Mouse (Mus musculus) megakaryocyte progenitor cell, adult 5-6 weeks (primary cell): ENCODE results near the gene Ppfia4. TPM values are rescaled to one million over a fixed set of nuclear protein-coding genes. Genes with fewer than 3 reads are reported as not detected.
A peak's percentile ranks its signal among the peaks of the same experiment; 100 is the strongest.

Experiments
- ATAC-seq: replicated peaks from 2 replicates; pipeline ENCODE4 v1.8.0; 2016; ENCODE audit warnings: mild to moderate bottlenecking, moderate TSS enrichment, inconsistent platforms; ENCODE audit not compliant: poor library complexity
- total RNA-seq, 2 experiments: library from RNA; stranded (forward) in 1 of 2; stranded (reverse) in 1 of 2; fragments of 157-497, 149-512 nt in 1 of 2; fragments of 200-1000 nt in 1 of 2; gene quantifications; 2 replicates each; pipeline versions ENCODE4 v1.2.3 to v1.2.4; 2015 to 2017

Ppfia4 gene
- total RNA-seq, 2 experiments from 2014 or later, result 3.1 to 6.5 TPM

DNA sequence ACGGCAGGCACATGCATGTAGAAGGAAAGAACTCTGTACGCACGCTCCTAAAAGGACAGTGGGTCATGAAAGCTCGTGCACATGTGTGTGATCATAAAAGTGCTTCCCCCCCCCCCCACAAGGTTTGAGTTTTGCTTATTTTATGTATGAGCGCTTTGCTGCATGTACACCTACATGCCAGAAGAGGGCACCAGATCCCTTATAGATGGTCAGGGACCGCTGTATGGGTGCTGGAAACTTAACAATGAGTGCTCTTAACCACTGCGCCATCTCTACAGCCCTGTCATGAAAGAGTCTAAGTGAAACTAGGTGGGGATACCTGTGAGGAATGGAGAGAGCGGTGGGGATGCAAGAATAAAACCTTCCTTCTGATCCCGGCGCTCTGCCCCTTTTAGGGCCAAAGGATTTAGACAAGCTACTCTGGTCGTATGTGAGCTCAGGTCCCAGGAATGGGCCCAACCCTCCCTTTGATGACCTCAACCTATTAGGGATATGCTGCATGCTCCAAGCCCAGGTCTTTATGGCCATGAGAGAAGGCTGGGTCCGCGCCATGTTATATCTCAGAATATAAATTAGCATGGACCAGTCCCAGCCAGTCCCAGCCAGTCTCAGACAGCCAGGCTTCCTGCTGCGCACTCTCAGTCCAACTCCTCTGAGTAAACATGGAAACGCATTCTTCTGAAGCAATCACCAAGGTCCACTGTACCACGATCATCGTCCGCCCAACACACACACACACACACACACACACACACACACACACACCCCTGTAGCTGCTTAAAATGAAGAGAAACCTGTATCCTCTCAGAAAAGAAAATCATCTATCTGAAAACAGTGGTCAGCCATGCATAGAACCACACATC, 7.3 kb upstream of the Ppfia4 start:
- no peak for ATAC-seq

GRCm38 (mm10) chr1:134339162-134339561, 6.4 kb upstream of the Ppfia4 start:
- no peak for ATAC-seq

DNA sequence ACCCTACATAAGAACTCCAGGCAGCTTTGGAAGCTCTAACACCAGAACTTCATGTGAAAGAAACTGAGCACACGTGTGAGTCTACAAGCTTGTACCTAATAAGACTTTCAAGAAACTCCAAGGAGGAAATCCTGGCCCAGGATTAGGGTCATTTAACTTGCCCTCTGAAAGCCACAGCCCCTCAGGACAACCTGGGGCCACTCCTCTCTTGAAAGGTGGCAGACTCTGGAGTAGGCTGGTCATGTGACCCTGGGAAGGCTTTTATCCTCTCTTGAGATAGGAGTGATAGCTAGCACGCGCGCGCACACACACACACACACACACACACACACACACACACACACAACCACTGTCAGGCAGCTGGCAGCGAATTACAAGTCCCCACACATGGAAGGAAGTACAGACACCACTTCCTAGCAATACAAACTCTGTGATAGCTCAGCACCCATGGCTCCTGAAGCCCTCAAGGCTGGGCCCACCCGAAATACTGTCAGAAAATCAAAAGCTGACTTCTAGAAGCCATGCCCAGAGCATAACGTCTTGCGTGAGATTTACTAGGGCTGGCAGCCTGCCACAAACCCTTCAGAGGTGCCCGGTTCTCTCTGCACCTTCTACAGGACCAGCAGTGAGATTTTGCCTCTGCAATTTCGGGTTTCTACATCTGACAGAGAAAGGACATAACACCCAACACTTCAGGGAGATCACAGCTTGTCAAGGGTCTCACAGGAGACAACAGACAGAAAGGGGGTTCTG, 4.4 kb upstream of the Ppfia4 start:
- ATAC-seq, result no peak

DNA sequence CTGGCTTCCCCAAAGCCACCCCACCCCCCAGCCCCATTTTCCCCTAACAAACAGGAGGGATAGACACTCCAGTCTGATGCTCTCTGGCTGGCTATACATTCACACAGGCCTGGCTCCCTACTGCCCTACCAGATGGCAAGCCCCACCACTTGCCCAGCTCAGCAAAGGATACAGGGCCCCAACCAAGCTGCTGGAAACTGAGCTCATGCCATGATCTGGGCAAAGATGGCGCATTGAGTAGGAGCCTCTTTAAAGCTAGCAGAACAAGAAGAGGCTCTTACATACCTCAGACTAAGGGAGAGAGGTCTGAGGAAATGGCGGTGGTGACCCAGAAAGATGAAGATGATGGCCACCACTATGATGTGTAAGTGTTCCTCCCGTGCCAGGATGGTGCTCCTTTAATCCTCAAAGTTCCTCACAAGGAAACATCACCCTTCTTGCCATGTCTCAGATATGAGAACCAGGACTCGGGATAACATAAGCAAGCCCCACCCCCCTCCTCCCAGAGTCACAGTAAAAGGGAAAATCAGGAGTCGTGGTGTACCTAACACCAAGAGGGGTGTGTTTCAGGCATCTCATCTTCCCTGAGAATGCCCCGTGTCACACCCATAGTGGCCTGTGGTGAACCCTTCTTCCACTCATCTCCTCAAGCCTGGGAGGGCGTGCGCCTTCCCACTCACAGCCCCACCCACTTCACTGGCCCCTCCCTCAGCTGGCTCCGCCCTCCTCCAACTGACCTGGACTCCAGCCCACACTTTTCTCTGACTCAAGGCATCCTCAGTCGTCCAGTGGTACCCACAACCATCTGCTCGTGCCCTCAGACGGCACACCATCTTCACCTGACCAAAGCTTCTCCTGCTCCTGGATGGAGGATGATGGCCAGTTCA, 3.4 kb upstream of the Ppfia4 start:
- ATAC-seq, result 0 out of 2 replicates have a peak, but pooled peaks have one; percentile 15

DNA sequence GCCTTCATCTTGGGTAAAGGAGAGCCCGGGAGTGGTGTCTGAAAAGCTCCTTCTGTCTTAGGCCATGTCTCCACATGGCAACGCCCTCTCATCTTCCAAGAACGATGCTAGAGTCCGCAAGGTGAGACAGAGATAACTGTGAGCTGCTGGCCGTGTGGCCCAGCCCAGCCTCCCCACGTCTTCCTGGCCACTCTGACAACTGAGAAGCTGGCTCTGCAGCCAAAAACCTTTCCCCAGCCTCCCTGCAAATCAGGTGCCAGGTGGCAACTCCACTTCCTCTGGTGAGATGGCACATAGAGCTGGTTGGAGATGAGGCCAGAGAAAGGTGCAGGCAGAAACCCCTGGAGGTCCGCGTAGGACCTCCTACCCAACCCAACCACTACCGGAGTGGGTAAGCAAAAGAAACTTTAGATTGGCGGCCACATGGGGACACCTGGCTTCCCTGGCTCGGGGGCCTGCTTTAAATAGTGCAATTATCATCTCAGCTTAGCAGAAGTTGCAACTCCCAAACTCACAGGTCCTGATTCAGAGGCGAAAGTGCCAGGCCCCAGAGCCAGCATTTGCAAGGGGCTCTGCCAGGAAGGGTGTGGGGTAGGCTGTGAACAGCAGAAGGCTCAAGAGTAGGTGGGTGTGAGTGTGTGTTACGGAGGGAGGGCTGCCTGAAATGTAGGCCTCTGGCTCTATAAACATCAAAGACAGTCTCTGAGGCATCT, 2.6 kb upstream of the Ppfia4 start:
- no peak for ATAC-seq

DNA sequence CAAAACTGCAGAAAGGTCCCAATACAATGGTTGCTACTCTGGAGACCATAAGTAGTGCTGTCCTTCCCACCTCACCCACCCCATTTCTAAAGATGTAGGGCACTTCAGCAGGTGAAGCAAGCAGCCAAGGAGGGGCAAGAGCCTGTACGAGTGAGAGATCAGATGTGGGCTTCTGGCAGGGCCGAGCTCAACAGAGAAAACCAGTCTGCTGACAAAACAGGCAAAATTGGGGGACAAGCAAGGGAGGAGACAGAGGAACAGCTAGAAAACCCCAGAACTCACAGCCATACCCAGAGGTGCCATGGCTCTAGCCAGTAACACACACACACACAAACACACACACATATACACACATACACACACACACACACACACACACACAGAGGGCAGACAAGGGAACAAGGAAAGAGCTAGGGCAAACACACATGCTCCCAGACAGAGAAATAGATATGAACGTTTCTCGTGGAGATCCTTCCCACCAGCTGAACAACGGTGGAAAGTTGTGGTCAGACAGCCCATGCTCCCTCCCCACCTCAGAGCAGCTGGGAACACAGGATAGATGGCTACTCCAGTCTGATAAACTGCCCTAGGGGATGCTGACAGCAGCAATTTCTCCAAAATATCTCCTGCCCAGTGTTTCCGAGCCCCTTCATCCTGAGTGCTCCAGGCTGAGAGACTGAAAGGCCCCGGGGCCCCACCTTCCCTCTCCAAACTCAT, 1.5 kb upstream of the Ppfia4 start:
- no peak for ATAC-seq

GRCm38 (mm10) chr1:134333371-134334110, 813 bp upstream of the Ppfia4 start:
- no peak for ATAC-seq

DNA sequence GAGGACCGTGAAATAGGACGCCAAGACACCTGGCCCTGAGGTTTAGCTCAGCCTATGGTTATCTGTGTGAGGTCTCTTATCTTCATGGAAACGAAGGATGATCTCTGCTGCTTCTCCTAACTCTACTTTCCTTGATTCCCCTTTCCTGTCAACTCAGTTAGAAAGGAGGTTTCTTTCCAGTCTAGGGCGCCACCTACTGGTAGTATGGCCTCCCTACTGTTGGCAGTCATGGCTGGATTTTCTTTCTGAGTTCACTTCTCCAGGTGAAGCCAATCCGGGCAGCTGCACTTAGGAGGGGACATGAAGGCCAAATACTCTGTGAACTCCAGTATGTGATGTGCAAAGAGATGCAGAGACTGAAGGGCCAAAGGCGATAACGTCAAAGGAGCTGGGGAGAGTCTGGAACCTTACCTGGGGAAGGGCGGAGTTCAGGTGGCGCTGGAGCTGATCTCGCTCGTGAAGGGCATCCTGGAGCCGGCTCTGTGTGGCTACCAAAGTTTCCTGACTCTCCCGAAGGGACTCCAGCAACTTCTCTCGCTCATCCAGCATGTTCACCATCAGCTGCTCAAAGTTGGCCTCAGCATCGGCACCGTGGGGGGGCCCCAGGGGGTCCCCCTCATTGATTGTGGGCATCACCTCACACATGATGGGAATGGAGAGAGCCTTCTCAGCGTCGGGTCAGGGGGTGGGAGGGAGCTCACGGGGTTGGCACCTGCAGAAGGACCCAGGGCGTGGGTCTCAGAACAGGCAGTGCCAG, 671 bp downstream of the Ppfia4 start:
- ATAC-seq, result peak; percentile 61

DNA sequence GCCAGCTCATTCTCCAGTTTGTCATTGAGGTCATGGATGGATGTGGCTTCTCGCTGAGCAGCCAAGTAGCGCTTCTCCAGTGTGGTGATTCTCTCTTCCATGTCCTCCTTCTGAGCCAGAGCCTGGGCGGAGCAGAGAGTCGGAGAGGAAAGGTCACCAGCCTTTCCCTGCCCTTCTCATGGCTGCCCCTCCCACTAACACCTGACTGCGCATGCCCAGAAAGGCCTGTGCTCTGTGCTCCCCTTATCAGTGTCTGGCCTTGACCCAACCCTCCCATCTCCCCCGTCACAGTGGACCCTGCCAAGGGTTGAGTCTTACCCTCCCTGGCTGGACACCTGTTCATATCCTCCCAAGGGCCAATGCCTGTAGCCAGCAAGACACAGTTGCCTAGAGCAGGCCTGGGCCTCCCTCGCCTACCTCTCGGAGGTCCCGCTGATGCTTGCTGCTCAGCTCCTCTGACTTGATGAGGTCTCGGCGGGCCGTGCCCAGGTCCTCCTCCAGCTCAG, 5.8 kb downstream of the Ppfia4 start:
- ATAC-seq, result no peak

DNA sequence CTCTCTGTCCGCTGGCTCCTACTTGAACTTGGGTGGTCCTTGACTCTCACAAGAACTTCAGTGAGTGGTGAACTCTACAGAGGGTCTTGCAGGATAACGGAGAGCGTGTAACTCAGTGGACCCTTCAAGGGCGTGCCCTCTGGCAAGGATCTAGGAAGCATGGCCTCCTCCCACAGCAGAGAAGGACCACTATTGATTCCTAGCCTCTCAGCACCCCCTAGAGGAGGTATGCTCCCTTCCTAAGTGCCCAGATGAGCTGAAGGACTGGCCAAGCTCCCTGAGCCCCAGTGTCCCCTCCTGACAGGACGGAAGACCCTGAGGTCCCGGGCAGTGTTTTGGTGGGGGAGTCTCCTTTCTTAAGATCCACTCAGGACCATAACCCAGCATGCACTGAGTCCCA, 10.1 kb downstream of the Ppfia4 start:
- ATAC-seq, result peak; percentile 55

- ATAC-seq, result no peak
These were observed 11.9 kb downstream of the Ppfia4 start for GRCm38 (mm10) chr1:134320691-134321301.

GRCm38 (mm10) chr1:134318261-134318660, 14.5 kb downstream of the Ppfia4 start:
- ATAC-seq, result no peak

GRCm38 (mm10) chr1:134316361-134316760, 16.4 kb downstream of the Ppfia4 start:
- ATAC-seq, result no peak

- peak; percentile 50; the same call in 1 of the 2 replicates for ATAC-seq
These were observed 17.5 kb downstream of the Ppfia4 start for GRCm38 (mm10) chr1:134315181-134315580.

DNA sequence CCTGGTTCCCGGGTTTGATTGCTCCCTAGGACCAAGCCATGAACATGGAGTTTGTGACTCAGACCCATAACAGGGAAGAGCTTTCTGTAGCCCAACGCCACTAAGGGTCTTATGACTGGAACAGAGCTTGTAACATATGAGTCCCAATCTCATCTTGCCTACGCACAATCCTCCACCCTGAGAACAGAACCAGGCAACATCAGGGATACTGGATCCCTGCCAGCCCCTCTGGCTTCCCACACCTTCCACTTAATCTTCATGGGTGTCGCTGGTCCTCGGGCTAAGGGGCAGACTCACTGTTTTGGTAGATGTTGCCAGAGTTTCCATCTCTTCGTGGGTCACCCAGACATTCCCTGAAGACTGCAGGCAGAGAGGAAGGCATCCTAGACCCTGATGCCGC, 21.0 kb downstream of the Ppfia4 start:
- ATAC-seq, result no peak

DNA sequence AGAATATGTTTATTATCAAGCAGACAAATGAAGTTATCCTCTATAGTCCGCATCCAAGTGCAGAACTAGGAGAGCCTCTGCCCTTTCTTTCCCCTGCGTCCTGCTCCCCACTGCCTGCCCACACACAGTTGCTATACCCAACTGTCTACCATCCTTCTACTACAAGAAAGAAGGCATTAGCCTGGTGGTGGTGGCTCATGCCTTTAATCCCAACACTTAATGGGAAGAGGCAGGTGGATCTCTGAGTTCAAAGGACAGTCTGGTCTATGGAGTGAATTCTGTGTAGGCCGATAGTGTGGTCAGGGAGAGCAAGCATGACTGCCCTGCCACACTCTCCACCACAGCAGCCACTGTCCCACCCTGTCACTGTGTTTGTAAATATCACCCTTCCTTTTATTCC, 22.0 kb downstream of the Ppfia4 start:
- no peak for ATAC-seq

DNA sequence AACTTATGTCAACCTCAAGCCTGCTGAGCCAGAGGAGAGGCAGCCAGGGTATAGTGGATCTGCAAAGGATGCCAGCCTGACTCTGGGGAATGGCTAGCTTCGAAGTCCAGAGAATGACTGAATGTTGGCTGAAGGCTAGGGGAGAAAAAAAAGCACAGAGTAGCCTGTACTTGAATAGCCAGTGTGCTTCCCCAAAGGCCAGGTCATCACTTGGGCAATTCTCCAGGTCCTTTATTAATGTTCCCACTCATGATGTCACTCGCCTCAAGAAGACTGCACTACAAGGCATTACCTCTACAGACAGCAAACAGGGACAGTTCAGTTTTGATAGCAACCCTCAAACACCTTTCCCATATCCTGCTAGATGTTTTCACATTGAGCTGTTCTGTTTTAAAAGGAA, 22.4 kb downstream of the Ppfia4 start:
- ATAC-seq, result no peak

DNA sequence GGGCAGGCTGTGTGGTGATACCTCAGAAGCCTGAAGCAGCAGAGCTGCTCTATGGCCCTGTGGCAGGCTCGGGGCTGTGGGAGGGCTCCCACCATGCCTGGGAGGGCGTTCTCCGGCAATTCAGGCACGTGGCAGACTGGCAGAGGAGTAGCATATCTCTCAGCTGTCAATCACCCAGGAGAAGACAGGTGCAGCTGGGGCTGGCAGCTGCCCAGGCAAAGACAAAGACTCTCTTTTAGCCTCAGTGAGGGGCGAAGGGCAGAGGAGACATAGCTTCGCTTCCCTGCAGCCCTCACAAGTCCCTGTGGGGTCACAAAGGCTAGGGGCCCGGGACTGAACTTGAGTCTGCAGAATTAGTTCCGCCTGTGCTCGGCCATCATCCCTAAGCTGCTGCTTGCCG, 25.3 kb downstream of the Ppfia4 start:
- ATAC-seq, result no peak
